Mouse (Mus musculus) T-helper 2 cell (primary cell): ENCODE data around the gene Pnn.
"Not testable (repeated sequence)": the region's sequence is repeated elsewhere in the genome, so short reads cannot be mapped to it uniquely, and the experiment has no call there.

Experiments
- in situ Hi-C: fragments of 300-600 bp; cut with MboI, MseI; formaldehyde crosslinking; loops from one replicate; pipeline ENCODE4 v1.15.1; 2025; ENCODE audit warnings: high pct_unique_total_duplicates

Gene Pnn

GRCm38 (mm10) chr12:59066448-59067077 is at the start of gene Pnn:
Gene Pnn, plus strand, starts transcription at chr12:59066884.
- in situ Hi-C loops = no loop called here

GRCm38 (mm10) chr12:59017970-59018369 is 48.7 kb upstream of the Pnn start:
- in situ Hi-C loops = no loop called here

DNA sequence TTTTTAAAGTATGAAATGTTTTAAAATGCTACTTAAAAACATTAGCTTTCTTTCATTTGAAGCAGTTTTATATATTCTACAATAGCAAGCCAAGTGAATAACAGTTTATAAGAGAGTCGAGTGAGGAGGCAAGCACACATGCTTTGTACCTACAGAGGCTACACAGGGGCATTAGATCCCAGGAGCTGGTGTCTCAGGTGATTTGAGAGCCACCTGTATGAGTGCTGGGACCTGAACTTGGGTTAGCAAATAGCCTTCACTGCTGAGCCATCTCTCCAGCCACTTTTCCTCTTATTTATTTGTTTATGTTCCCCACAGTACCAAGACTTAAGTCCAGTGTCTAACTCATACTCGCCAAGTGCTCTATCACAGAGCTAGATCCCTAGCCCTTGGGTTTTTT is 46.8 kb upstream of the Pnn start:
- in situ Hi-C loops = no loop called here

- in situ Hi-C loops = no loop called here
Measured at GRCm38 (mm10) chr12:59021306-59021705, 45.4 kb upstream of the Pnn start.

GRCm38 (mm10) chr12:59032101-59032500 is 34.6 kb upstream of the Pnn start:
- in situ Hi-C loops = no loop called here

DNA sequence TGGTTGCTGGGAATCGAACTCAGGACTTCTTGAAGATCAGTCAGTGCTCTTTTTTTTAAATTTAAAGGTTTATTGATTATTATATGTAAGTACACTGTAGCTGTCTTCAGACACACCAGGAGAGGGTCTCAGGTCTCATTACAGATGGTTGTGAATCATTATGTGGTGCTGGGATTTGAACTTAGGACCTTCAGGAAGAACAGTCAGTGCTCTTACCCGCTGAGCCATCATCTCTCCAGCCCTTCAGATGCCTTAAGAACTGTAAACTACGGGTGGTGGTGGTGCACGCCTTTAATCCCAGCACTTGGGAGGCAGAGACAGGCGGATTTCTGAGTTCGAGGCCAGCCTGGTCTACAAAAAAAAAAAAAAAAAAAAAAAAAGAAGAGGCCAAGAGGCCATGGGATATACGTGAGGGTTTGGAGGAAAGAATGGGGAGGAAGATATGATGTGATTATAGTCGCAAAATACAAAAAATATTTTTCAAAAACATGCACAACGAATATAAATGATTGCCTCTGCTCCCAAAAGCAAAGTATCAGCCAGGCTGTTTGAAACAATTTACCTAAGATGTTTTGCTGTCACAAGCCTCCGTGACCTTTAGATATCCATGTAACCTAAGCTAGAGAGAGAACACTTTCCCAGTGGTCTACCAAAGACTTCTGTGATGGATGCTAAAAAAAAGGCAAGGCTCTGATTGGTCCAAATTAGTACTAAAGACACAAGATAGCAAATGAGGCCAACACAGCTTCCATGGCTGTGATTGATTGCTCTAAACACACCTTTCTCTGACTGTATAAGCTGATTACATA is 27.3 kb upstream of the Pnn start:
- in situ Hi-C loops = no loop called here

DNA sequence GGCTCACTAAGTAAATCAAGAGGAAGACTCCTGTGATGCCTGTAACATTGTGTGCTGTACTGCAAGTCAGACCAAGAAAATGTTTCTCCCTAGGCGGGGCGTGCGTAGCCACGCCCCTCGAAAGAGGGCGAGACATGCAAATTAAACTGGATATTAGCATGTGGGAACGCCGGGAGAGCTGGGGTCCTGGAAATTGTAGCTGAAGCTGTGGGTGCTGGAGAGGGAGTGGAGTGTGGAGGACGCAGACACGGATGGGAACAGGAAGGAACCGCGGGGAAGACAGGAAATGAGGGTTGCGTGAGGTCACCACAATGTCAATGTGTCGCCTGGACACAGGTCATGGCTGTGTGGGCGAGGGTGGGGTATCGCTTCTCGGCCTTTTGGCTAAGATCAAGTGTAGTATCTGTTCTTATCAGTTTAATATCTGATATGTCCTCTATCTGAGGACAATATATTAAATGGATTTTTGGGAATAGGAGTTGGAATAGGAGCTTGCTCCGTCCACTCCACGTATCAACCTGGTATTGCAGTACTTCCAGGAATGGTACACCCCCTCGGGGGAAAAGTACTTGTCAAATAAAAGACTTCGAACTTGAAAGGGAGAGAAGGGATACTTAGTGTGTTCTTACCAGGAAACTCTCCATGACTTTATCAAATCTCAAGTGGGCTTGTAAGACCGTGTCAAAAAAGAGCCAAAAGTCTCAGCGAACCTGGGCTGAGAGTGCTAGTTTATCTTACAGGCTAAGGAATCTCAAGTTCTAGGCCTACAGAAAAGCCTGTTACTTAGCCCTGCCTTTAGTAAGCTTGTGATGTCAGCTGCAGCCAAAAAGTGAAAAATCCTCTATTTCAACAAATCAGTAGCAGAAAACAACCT is 26.5 kb upstream of the Pnn start:
- in situ Hi-C loops = no loop called here

GRCm38 (mm10) chr12:59040851-59041250 is 25.8 kb upstream of the Pnn start:
- in situ Hi-C loops = no loop called here

DNA sequence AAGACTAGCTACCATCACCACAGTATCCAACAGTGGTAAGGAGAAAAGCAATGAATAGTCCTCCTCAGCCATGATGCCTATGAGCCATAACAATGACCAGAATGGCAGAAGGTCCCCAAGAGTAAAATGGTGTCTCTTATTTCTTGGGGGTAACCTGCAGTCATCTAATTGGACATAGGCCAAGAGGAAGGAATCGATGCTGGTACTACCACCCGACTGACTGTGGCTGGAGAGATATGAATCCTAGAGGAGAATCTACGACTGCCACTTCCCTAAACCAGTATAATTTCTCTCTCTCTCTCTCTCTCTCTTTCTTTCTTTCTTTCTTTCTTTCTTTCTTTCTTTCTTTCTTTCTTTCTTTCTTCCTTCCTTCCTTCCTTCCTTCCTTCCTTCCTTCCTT is 14.2 kb upstream of the Pnn start:
- in situ Hi-C loops = loop anchor here (5.0 kb wide), 1 partner anchor 90 kb away; no protein-coding TSS in a partner anchor

GRCm38 (mm10) chr12:59053166-59053565 is 13.5 kb upstream of the Pnn start:
- in situ Hi-C loops = loop anchor here (5.0 kb wide), 1 partner anchor 89 kb away; no protein-coding TSS in a partner anchor

DNA sequence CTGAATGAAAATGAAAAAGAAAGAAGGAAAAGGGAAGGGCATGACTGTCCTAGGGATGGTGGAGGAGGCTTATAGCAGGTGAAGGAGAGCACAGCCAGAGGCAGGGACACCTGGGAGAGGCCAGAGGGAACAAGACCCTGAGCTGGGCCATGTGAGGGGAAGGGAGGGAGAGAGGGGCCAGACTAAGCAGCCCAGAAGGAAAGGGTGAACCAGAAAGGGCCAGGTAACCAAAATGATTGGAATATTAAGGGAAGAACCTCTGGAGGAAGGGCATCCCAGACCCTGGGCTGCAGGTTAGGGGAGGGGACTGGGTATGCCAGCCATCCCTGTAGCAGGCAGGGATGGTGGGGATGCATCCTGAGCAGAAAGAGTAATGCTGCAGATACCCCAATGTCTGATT is 12.7 kb upstream of the Pnn start:
- in situ Hi-C loops = loop anchor here (5.0 kb wide), 1 partner anchor 88 kb away; no protein-coding TSS in a partner anchor

DNA sequence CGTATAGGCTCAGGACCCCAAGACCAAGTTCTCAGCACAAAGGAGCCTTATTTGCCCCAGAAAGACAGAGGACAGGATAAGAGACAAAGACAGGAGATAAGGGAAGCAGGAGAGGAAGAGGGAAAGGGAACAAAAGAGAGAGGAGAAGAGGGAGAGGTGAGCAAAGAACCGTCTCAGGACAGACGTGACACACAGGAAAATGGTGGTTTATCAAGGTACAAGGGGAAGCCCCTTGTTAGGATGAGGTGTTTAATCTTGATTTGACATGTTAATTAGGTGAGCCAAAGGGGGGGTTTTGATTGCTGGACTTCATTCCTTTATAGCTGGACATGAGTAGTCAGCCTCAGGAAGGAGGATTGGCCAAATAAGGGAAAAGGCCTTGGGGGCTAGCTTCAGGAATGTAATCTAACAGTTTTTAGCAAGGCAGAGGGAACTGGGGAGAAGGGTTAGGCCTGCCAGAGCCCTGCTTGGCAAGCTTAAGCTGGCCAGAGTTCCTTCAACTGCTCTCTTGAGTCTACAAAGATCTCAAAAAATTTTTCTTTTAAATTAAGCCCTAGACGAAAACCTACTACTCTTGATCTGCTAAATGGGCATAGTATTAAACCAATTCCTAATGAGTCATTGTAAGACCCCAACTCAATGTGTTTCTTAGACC is 11.4 kb upstream of the Pnn start:
- in situ Hi-C loops = no loop called here

- in situ Hi-C loops = no loop called here
Measured at GRCm38 (mm10) chr12:59056222-59056621, 10.5 kb upstream of the Pnn start.

- in situ Hi-C loops = not testable (repeated sequence)
Measured at GRCm38 (mm10) chr12:59058242-59058641, 8.4 kb upstream of the Pnn start.

DNA sequence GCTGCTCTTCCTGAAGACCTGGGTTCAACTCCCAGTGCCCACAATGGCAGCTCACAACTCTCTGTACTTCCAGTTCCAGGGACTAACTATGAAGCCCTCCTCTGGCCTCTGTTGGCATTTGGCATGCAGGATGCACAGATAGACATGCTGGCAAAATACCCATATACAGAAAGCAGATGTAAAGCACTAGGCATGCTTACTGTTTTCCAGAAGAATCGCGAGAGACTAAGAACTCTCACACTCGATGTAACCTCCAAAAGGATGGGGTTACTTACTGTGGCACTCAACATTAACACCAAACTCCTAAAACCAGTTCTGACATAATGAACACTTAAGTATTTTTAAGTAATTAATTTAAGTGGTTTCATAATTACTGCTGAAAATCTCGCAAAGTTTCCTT is 6.4 kb upstream of the Pnn start:
- in situ Hi-C loops = no loop called here

DNA sequence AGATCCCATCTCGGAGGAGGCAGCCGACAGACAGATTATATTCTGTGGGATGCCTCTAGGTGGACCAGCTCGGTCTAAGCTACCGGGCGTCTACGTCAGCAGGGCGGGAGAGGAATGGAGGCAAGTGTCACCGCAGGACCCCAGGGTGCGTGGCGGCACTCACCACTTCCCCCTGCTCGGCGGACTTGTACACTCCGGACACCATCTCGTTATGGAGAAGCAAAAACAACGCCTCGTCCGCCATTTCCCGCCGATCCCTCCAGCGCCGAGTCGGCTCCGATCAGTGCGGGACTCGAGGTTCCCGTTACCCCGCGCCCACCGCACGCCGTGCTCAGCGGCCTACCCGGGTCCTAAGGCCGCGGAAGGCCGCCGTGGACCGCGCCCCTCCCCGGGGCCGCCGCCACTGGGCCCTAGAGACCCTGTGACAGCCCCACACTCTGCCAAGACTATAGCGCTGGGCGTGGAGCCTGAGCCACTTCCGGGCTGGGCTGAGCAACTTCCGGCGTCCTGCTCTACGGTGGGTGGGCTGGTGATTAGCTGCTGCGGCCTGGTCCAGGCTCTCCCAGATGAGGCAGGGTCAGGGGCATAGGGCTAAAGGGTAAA is 5.6 kb upstream of the Pnn start, which contains the start of gene Trappc6b:
Trappc6b (minus strand) TSS at position 480 of the 603 bp plus-strand sequence.
- in situ Hi-C loops = no loop called here

GRCm38 (mm10) chr12:59064837-59065236 is 1.8 kb upstream of the Pnn start:
- in situ Hi-C loops = no loop called here

DNA sequence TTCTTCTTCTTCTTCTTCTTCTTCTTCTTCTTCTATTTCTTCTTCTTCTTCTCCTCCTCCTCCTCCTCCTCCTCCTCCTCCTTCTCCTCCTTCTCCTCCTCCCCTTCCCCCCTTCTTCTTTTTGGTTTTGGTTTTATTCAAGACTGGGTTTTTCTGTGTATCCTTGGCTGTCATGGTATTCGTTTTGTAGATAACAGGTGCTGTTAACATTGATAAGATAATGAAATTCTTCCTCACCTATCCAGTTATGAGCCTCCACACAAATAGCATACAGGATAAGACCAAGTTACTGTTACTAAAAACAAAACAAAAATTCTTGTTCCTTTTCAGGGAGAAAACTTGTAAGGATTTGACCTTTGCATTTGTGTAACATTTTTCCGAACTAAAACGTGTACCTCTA is 908 bp upstream of the Pnn start:
- in situ Hi-C loops = no loop called here

DNA sequence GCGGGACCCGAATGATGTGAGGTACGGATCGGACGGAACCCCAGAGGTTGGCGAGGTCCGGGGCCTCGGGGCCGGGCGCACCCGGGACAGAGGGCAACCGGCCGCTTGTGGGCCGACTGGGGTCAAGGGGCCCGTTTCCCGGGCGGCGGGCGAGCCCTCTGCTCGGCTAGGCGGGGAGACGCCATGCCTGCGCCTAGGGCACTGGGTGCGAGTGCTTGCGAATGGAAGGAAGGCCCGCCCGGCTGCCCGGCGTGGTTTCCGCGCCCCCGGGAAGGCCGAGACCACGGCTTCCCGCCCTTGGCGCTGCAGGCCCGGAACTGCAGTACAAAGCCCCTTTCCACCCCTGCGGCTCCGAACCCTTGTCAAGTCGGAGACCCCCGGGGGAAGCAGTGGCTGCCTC is 411 bp downstream of the Pnn start:
- in situ Hi-C loops = no loop called here

- in situ Hi-C loops = no loop called here
Measured at GRCm38 (mm10) chr12:59068791-59069190, 2.1 kb downstream of the Pnn start.

DNA sequence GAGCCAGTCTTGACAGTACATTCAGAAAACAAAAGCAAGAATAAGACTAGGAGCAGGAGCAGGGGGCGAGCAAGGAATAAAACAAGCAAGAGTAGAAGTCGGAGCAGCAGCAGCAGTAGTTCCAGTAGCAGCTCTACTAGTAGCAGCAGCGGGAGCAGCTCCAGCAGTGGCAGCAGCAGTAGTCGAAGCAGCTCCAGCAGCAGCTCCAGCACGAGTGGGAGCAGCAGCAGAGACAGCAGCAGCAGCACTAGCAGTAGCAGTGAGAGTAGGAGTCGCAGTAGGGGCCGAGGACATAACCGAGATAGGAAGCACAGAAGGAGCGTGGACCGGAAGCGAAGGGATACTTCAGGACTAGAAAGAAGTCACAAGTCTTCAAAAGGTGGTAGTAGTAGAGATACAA is 5.6 kb downstream of the Pnn start:
- in situ Hi-C loops = no loop called here
